Mouse (Mus musculus) liver, embryonic 11.5 days (tissue): Measurements from ENCODE around the gene Sgo2a. TPM values are rescaled to one million over a fixed set of nuclear protein-coding genes. Genes with fewer than 3 reads are reported as not detected.
"Not testable (repeated sequence)": the region's sequence is repeated elsewhere in the genome, so short reads cannot be mapped to it uniquely, and the experiment has no call there.

Experiments
- ATAC-seq: fragments of 200-750 bp; cut with Nextera tagmentation; replicated peaks from 2 replicates; pipeline ENCODE4 v1.8.0; 2017; ENCODE audit warnings: moderate number of reproducible peaks, mild to moderate bottlenecking, moderate TSS enrichment, moderate library complexity; ENCODE audit not compliant: low FRiP score
- DNase-seq: peaks from one replicate; pipeline ENCODE4 v3.0.0-alpha.2; 2017; ENCODE audit warnings: low spot score
- H3K27ac ChIP-seq: fragments of 300-500 bp; sonication (generic); 2 replicates; pipeline ENCODE4 v1.5.1; 2014; ENCODE audit warnings: mild to moderate bottlenecking, low read depth, low read length, control low read depth
- H3K27me3 ChIP-seq: fragments of 300-500 bp; sonication (generic); replicated peaks from 2 replicates; pipeline ENCODE4 v1.6.1; 2014; ENCODE audit warnings: low read length, mixed read lengths; ENCODE audit not compliant: control insufficient read depth, insufficient read depth
- H3K36me3 ChIP-seq: fragments of 300-500 bp; sonication (generic); 2 replicates; pipeline ENCODE4 v1.6.1; 2014; ENCODE audit warnings: mild to moderate bottlenecking, low read length, moderate library complexity, mixed read lengths; ENCODE audit not compliant: control insufficient read depth, insufficient read depth
- H3K4me1 ChIP-seq: fragments of 300-500 bp; sonication (generic); replicated peaks from 2 replicates; pipeline ENCODE4 v1.6.1; 2014; ENCODE audit warnings: low read length, mixed read lengths; ENCODE audit not compliant: control insufficient read depth, insufficient read depth
- H3K4me2 ChIP-seq: fragments of 300-500 bp; sonication (generic); 2 replicates; pipeline ENCODE4 v1.6.1; 2014; ENCODE audit warnings: mild to moderate bottlenecking, control low read depth, moderate library complexity
- H3K4me3 ChIP-seq: fragments of 300-500 bp; sonication (generic); 2 replicates; pipeline ENCODE4 v1.5.1; 2014; ENCODE audit warnings: low read depth, low read length, control low read depth
- H3K9ac ChIP-seq: fragments of 300-500 bp; sonication (generic); 2 replicates; pipeline ENCODE4 v1.6.1; 2014; ENCODE audit warnings: low read depth, low read length, control low read depth
- H3K9me3 ChIP-seq: fragments of 300-500 bp; sonication (generic); 2 replicates; pipeline ENCODE4 v1.6.1; 2016; ENCODE audit warnings: low read length, inconsistent platforms, mixed read lengths; ENCODE audit not compliant: control insufficient read depth
- WGBS: fragments of 180-500 bp; shearing (Covaris S2); extraction: QIAGEN DNeasy Blood & Tissue Kit; methylation state at CpG from one replicate; pipeline ENCODE4 v1.1.7; 2014; 5-methylcytosine and 5-hydroxymethylcytosine counted together
- polyA plus RNA-seq: library from polyadenylated mRNA; unstranded; fragments of >200 nt; fragmentation: Nextera tagmentation; extraction: Ambion mirVana; gene quantifications from 2 replicates; pipeline ENCODE4 v1.2.1, GENCODE M21; 2014

Gene Sgo2a
- polyA plus RNA-seq, 1 experiment from 2014 or later: 15.3 TPM

- Histone ChIP-seq H3K9ac (no peak within 1 kb of the TSS), H3K4me3 (no peak within 1 kb of the TSS), H3K27ac (no peak within 1 kb of the TSS), H3K36me3 (peaks cover 23% of the 10 kb centered on the region), H3K4me2 (no peak within 1 kb of the TSS), H3K4me1 (no peaks in the 10 kb centered on the region), H3K27me3 (no peaks in the 10 kb centered on the region), H3K9me3 (no peaks in the 10 kb centered on the region)
- no peak for DNase-seq
- no peak for ATAC-seq
- 94% methylated on average over 7 of the region's 7 CpGs for WGBS
Observed at GRCm38 (mm10) chr1:58018856-58019255, 23.1 kb downstream of the Sgo2a start, which contains the start of gene Kctd18. Gene Kctd18 (minus strand): TSS chr1:58018956.

DNA sequence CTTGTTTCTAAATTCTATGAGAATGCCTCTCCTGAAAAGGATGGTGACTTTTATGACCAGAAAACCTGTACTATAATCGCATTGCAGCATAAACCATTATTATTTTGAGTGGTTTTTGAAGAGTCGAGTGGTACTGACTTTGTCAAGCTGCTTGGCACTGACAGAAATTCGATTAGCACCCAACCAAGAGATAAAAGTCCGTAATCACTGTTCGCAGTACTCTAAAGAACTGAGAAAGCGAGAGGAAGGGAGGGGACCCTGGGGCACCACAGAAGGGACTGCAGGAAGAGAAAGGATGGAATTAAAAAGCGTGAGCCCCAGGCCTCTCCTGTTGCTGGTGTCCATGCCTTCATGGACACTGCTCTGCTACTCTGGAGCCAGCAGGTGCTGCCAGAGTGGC, 31.9 kb downstream of the Sgo2a start:
- ATAC-seq (peak; percentile 62), DNase-seq (no peak)
- H3K9ac ChIP-seq: no peak overlapping the region
- peak overlapping the region; percentile 58 for H3K27ac ChIP-seq
- peak overlapping the region; percentile 55 for H3K4me2 ChIP-seq
- whole genome bisulfite sequencing: 37% methylated on average over 7 of the region's 7 CpGs
- H3K9me3 ChIP-seq: no peaks in the 10 kb centered on the region
- H3K36me3 ChIP-seq: peaks cover 4% of the 10 kb centered on the region; the same call in 1 of the 2 replicates
- no peak overlapping the region for H3K4me3 ChIP-seq
- no peaks in the 10 kb centered on the region for H3K27me3 ChIP-seq
- H3K4me1 ChIP-seq: peaks cover 30% of the 10 kb centered on the region

DNA sequence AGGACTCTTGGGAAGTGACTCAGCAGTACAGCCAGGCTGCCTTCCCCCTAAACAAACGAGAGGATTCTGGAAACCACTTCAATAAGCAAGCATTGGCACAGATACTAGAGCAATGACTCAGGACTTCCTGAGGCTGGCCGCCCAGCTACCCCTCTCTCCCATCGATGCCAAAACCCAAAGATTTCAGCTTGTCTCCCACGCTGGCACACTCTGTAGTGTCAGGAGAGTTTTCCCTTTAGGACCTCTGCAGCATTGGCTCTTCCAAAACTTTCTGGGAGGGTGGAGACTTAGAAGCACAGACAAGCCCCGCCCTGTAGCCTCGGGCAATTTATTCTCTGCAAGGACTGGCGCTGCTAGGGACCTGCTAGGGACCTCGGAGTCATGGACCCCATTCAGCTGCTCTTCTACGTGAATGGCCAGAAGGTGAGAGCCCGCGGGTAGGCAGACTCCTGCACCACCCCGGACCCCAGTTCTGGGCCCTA, 33.9 kb downstream of the Sgo2a start, which contains the start of gene Aox1:
Aox1 (plus strand) TSS at position 296 of the 482 bp plus-strand sequence.
- Histone ChIP-seq H3K9me3 (no peaks in the 10 kb centered on the region), H3K4me2 (peak within 1 kb of the TSS; percentile 74), H3K36me3 (no peaks in the 10 kb centered on the region; the same call in 1 of the 2 replicates), H3K27ac (no peak within 1 kb of the TSS), H3K4me1 (peaks cover 30% of the 10 kb centered on the region), H3K4me3 (peak within 1 kb of the TSS; percentile 42), H3K27me3 (no peaks in the 10 kb centered on the region), H3K9ac (peak within 1 kb of the TSS; percentile 46; the same call in 1 of the 2 replicates)
- DNase-seq: peak; percentile 50
- 5% methylated on average over 12 of the region's 12 CpGs for WGBS
- peak; percentile 63 for ATAC-seq

GRCm38 (mm10) chr1:58030156-58030871, 34.5 kb downstream of the Sgo2a start:
- Histone ChIP-seq H3K4me2 (peak overlapping the region; percentile 74), H3K4me1 (peaks cover 30% of the 10 kb centered on the region), H3K36me3 (no peaks in the 10 kb centered on the region), H3K4me3 (peak overlapping the region; percentile 42), H3K9me3 (no peaks in the 10 kb centered on the region), H3K27me3 (no peaks in the 10 kb centered on the region), H3K9ac (peak overlapping the region; percentile 46; the same call in 1 of the 2 replicates), H3K27ac (no peak overlapping the region)
- 29% methylated on average over 13 of the region's 13 CpGs for WGBS
- DNase-seq (no peak), ATAC-seq (no peak)

- ATAC-seq: no peak
- no peak overlapping the region for H3K4me3 ChIP-seq
- H3K4me1 ChIP-seq: peaks cover 30% of the 10 kb centered on the region
- DNase-seq: peak; percentile 65
- no peaks in the 10 kb centered on the region for H3K36me3 ChIP-seq
- H3K9me3 ChIP-seq: no peaks in the 10 kb centered on the region
- WGBS: 56% methylated on average over 10 of the region's 10 CpGs
- no peak overlapping the region; the same call in 1 of the 2 replicates for H3K4me2 ChIP-seq
- no peak overlapping the region for H3K27ac ChIP-seq
- no peak overlapping the region for H3K9ac ChIP-seq
- no peaks in the 10 kb centered on the region for H3K27me3 ChIP-seq
Observed at GRCm38 (mm10) chr1:58031160-58031769, 35.5 kb downstream of the Sgo2a start.

DNA sequence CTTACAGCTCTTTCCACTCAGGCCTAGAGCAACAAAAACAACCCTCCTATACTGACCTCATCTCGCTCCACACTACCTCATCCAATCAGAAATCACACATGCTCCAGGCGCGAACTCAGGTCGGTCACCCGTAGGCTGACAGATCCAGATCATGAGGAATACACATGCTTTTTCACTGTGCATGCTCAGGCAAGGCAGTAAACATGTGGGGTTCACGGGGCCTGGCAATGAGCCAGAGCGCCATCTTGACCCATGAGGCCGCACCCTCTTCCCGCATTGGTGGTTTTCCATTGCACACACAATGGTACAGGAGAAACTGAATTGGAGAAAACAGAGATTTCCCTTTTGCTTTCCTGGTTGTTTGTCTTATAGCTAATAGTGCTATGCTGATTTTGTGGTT, 41.5 kb downstream of the Sgo2a start:
- H3K36me3 ChIP-seq, H3K4me2 ChIP-seq, H3K4me1 ChIP-seq, H3K27me3 ChIP-seq, H3K9ac ChIP-seq, H3K9me3 ChIP-seq, ATAC-seq, DNase-seq, H3K27ac ChIP-seq, H3K4me3 ChIP-seq: not testable (repeated sequence)
- WGBS: 90% methylated on average over 9 of the region's 9 CpGs

GRCm38 (mm10) chr1:58045076-58045475, 49.3 kb downstream of the Sgo2a start:
- no peaks in the 10 kb centered on the region for H3K36me3 ChIP-seq
- H3K9ac ChIP-seq: no peak overlapping the region
- H3K9me3 ChIP-seq: no peaks in the 10 kb centered on the region
- no peaks in the 10 kb centered on the region for H3K27me3 ChIP-seq
- no peak for DNase-seq
- no peak overlapping the region for H3K27ac ChIP-seq
- H3K4me1 ChIP-seq: no peaks in the 10 kb centered on the region
- 57% methylated on average over 3 of the region's 3 CpGs for WGBS
- no peak overlapping the region for H3K4me2 ChIP-seq
- H3K4me3 ChIP-seq: no peak overlapping the region
- no peak for ATAC-seq

GRCm38 (mm10) chr1:58045546-58045945, 49.8 kb downstream of the Sgo2a start:
- Histone ChIP-seq H3K4me2 (no peak overlapping the region), H3K36me3 (no peaks in the 10 kb centered on the region)
- DNase-seq: no peak

More at GRCm38 (mm10) chr1:58045546-58045945, 49.8 kb downstream of the Sgo2a start:
- 74% methylated on average over 5 of the region's 5 CpGs for WGBS
- ATAC-seq: no peak
- H3K9ac ChIP-seq: no peak overlapping the region
- H3K4me3 ChIP-seq: no peak overlapping the region
- no peaks in the 10 kb centered on the region for H3K4me1 ChIP-seq
- no peak overlapping the region for H3K27ac ChIP-seq
- H3K9me3 ChIP-seq: no peaks in the 10 kb centered on the region
- no peaks in the 10 kb centered on the region for H3K27me3 ChIP-seq
